Mouse (Mus musculus): ENCODE results near the gene Ckap5. TPM values are rescaled to one million over a fixed set of nuclear protein-coding genes. Genes with fewer than 3 reads are reported as not detected.
"Not testable (repeated sequence)": the region's sequence is repeated elsewhere in the genome, so short reads cannot be mapped to it uniquely, and the experiment has no call there.

The Ckap5 gene
- 127 and 139 TPM in 2 replicates for polyA plus RNA-seq (2016; fragmentation: Nextera tagmentation; extraction: Ambion mirVana)

DNA sequence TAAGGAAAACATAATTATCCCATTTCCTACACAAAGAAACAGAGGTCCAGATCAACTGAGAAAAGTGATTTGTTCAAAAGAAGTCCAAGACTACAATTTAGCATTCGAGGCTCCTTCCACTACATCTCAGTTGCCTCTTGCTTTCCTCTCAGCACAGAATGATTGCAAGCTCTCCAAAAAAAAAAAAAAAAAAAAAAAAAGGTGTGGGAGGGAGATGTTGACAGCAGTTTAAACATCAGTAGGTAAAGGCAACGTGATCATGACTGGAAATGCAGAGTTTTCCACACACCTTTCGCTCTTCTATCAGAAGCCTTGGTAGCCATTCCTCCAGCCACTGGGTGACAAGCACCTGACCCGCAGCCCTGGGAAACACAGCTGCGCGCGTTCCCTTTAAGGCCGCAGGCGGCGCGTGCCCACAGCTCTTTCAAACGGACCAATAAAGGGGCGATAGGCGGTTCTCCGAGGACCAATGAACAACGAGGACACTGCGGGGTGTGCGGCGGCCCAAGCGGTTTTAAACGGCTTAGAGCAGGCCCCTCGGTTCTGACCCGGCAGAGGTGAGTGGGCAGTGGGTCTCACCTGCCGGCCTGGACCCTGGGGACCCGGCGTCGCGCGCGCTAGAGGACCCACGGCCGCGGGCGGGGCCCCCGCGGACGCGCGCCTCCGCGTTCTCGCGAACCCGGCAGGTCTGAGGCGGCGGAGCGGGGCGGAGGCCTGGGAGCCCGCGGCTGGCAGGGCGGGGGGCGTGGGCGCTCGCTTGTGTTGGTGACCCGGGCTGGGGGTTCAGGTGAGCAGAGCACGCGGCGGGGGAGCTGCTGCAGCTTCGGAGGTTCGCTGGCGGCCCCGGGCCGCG lies at the start of gene Ckap5:
TSS of gene Ckap5 (plus strand) at position 469 of the 853 bp plus-strand sequence.
- Histone ChIP-seq H3K4me3 (peak within 1 kb of the TSS; percentile 98), H3K36me3 (peaks cover 11% of the 10 kb centered on the region), H3K27ac (peak within 1 kb of the TSS; percentile 65), H3K4me2 (replicated peaks) (peak within 1 kb of the TSS; percentile 78), H3K4me1 (peaks cover 8% of the 10 kb centered on the region; the same call in 1 of the 2 replicates), H3K9ac (peak within 1 kb of the TSS; percentile 95), H3K9me3 (no peaks in the 10 kb centered on the region), H3K27me3 (replicated peaks) (no peaks in the 10 kb centered on the region)
- ATAC-seq (ENCODE audit: low FRiP score, low read depth), result peak; percentile 99
- WGBS, result 1% methylated on average over 64 of the region's 64 CpGs

DNA sequence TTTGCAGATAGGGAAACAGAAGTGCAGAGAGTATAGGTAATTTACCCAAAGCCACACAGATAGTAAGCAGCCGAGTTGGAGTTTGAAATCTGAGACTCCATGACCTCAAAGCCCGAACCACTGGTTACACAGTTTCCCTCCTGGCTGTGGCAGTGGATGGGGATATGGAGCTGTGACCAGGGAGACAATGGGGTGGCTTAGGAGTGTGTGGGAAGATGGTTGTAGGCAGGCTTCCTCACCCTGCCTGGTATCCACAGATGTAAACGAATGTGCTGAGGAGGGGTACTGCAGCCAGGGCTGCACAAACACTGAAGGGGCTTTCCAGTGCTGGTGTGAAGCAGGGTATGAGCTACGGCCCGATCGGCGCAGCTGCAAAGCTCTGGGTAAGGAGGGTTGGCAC lies 49.7 kb upstream of the Ckap5 start:
- Histone ChIP-seq H3K9me3 (no peaks in the 10 kb centered on the region), H3K27me3 (replicated peaks) (no peaks in the 10 kb centered on the region), H3K4me1 (no peaks in the 10 kb centered on the region), H3K27ac (no peak overlapping the region), H3K36me3 (peaks cover 57% of the 10 kb centered on the region), H3K4me2 (replicated peaks) (no peak overlapping the region), H3K9ac (no peak overlapping the region), H3K4me3 (no peak overlapping the region)
- ATAC-seq (ENCODE audit: low FRiP score, low read depth), result no peak
- 89% methylated on average over 7 of the region's 7 CpGs for WGBS

DNA sequence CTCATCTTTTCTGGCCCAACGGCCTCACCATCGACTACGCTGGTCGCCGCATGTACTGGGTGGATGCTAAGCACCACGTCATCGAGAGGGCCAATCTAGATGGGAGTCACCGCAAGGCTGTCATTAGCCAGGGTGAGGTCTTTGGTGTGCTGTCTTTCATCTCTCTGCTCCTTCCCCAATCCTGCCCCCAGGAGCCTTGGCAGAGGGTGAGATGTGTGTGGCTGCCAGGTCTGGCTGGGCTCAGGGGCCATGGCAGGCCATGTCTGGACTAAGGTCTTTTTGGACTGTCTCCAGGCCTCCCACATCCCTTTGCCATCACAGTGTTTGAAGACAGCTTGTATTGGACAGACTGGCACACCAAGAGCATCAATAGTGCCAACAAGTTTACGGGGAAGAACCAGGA lies 46.2 kb upstream of the Ckap5 start:
- WGBS, result 91% methylated on average over 9 of the region's 9 CpGs
- H3K4me1 ChIP-seq, result no peaks in the 10 kb centered on the region
- H3K27me3 ChIP-seq (replicated peaks), result no peaks in the 10 kb centered on the region
- H3K4me3 ChIP-seq, result no peak overlapping the region
- ATAC-seq (ENCODE audit: low FRiP score, low read depth), result no peak
- no peak overlapping the region for H3K27ac ChIP-seq
- no peak overlapping the region for H3K9ac ChIP-seq
- H3K36me3 ChIP-seq, result peaks cover 39% of the 10 kb centered on the region
- no peak overlapping the region for H3K4me2 ChIP-seq (replicated peaks)
- no peaks in the 10 kb centered on the region for H3K9me3 ChIP-seq

DNA sequence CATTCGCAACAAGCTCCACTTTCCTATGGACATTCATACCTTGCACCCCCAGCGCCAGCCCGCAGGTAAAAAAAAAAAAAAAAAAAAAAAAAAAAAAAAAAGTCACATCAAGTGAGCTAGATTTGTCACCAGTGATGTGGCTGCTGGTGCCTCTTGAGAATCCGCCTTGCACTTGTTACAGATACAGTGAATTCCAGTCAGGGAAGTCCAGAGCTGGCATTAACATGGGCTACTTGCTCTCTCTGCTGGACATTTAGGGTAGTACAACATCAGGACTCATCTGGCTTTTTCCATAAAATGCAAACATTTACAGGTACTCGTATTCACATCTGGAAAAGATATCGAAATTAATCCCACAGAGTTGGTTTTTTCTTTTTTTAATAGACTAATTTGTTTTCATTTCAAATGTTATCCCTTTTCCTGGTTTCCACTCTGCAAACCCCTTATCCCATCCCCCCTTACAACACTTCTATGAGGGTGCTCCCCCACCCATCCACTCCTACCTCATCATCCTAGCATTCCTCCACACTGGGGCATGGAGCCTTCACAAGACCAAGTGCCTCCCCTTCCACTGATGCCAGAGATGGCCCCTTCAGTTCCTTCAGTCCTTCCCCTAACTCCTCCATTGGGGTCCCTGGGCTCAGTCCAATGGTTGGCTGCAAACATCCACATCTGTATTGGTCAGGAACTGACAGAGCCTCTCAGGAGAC lies 45.6 kb upstream of the Ckap5 start:
- WGBS, result 78% methylated on average over 6 of the region's 6 CpGs
- Histone ChIP-seq H3K9ac (no peak overlapping the region), H3K36me3 (peaks cover 40% of the 10 kb centered on the region)

DNA sequence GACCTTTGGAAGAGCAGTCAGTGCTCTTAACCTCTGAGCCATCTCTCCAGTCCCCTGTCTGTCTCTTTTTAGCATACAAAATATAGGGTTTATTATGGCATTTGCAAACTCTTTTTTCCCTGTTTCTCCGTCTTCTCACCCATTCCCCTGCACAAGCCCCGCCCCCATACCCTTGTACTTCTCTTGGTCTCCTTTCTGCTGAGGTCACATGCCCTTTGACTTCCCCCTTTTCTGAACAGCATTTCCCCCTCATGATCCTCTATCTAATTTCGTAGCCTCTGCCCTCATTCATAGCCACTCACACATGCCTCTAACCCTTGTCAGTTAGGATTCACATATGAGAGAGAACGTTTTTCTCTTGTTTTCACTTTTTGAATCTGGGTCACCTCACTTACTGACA lies 41.9 kb upstream of the Ckap5 start:
- Histone ChIP-seq H3K27me3 (replicated peaks) (no peaks in the 10 kb centered on the region), H3K9me3 (no peaks in the 10 kb centered on the region), H3K36me3 (peaks cover 36% of the 10 kb centered on the region), H3K27ac (no peak overlapping the region), H3K9ac (no peak overlapping the region), H3K4me3 (no peak overlapping the region), H3K4me2 (replicated peaks) (no peak overlapping the region), H3K4me1 (no peaks in the 10 kb centered on the region)
- WGBS, result 83% methylated on average over 4 of the region's 4 CpGs
- no peak for ATAC-seq (ENCODE audit: low FRiP score, low read depth)

More for the DNA sequence above, 45.6 kb upstream of the Ckap5 start:
- Histone ChIP-seq H3K4me1 (no peaks in the 10 kb centered on the region), H3K27me3 (replicated peaks) (no peaks in the 10 kb centered on the region), H3K27ac (no peak overlapping the region), H3K9me3 (no peaks in the 10 kb centered on the region), H3K4me3 (no peak overlapping the region), H3K4me2 (replicated peaks) (no peak overlapping the region)
- peak; percentile 65; the same call in 1 of the 2 replicates for ATAC-seq (ENCODE audit: low FRiP score, low read depth)

DNA sequence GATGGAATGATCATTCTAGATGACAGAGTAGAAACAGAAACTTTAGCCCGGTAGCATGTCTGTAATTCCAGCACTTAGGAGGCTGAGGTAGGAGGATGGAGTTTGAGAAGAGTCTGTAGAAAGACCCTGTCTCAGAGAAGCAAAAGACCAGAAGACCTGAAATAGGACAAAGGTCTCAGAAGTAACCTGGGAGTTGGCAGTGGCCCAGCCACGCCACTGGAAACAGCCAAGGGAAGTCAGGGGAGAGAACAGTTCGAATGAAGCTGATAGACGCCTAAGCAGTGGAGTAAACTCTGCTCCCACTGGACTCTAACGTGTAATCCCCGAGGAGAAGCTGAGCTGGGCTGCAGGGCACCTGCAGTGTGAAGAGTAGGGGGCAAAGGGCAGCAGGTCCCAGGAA lies 41.3 kb upstream of the Ckap5 start:
- no peak for ATAC-seq (ENCODE audit: low FRiP score, low read depth)
- Histone ChIP-seq H3K4me3 (no peak overlapping the region), H3K27me3 (replicated peaks) (no peaks in the 10 kb centered on the region), H3K9me3 (no peaks in the 10 kb centered on the region), H3K27ac (no peak overlapping the region), H3K36me3 (peaks cover 42% of the 10 kb centered on the region), H3K9ac (no peak overlapping the region), H3K4me1 (no peaks in the 10 kb centered on the region), H3K4me2 (replicated peaks) (no peak overlapping the region)
- WGBS, result 93% methylated on average over 6 of the region's 6 CpGs

DNA sequence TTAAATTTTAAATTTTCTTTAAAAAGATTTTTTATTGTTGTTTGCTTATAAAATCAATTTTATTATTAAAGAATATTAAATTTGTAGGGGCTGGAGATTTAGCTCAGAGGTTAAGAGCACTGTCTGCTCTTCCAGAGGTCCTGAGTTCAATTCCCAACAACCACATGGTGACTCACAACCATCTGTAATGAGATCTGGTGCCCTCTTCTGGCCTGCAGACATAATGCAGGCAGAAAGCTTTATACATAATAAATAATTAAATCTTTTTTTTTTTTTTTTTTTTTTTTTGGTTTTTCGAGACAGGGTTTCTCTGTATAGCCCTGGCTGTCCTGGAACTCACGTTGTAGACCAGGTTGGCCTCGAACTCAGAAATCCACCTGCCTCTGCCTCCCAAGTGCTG lies 39.3 kb upstream of the Ckap5 start:
- WGBS, result 69% methylated on average over 3 of the region's 3 CpGs
- not testable (repeated sequence) for ATAC-seq (ENCODE audit: low FRiP score, low read depth); H3K27ac ChIP-seq; H3K4me3 ChIP-seq; H3K4me2 ChIP-seq (replicated peaks); H3K9me3 ChIP-seq; H3K4me1 ChIP-seq; H3K9ac ChIP-seq; H3K27me3 ChIP-seq (replicated peaks)
- H3K36me3 ChIP-seq, result peaks cover 59% of the 10 kb centered on the region

DNA sequence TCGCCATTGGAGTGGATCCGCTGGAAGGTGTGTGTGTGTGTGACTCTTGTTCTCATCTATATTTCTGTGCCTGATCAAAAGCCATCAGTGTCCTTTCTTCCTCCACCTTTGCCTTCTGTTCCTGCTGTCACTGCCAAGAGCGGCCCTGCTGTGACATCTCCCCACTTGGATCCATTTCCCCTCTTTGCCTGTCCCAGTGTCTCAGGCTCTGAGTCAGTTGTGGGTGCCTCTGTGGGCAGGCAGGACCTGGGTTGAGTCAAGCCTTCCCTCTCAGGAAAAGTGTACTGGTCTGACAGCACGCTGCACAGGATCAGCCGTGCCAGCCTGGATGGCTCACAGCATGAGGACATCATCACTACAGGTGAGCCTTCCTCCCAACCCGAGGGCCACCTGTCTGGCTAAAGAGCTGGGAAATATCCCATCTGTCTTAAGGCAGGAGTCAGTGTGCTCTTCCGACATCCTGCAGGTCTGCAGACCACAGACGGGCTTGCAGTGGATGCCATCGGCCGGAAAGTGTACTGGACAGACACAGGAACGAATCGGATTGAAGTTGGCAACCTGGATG lies 34.4 kb upstream of the Ckap5 start:
- 96% methylated on average over 12 of the region's 12 CpGs for WGBS

DNA sequence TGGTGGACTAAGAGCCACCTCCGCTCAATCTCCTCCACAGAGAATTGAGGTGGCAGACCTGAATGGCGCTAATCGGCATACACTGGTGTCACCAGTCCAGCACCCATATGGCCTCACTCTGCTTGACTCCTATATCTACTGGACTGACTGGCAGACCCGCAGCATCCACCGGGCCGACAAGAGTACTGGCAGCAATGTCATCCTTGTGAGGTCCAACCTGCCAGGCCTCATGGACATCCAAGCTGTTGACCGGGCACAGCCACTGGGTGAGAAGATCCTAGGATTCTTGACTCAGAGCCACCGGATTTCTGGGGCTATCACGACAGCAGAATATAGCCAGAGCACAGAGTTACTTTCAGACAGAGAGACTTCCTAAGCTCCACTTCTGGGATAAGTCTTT lies 32.6 kb upstream of the Ckap5 start:
- 95% methylated on average over 9 of the region's 9 CpGs for WGBS
- H3K4me2 ChIP-seq (replicated peaks), result no peak overlapping the region
- no peak overlapping the region for H3K9ac ChIP-seq
- H3K27me3 ChIP-seq (replicated peaks), result no peaks in the 10 kb centered on the region
- no peak overlapping the region for H3K27ac ChIP-seq
- H3K4me3 ChIP-seq, result no peak overlapping the region
- no peaks in the 10 kb centered on the region for H3K9me3 ChIP-seq
- H3K4me1 ChIP-seq, result no peaks in the 10 kb centered on the region
- no peak for ATAC-seq (ENCODE audit: low FRiP score, low read depth)
- H3K36me3 ChIP-seq, result peaks cover 77% of the 10 kb centered on the region

More for the DNA sequence above, 34.4 kb upstream of the Ckap5 start:
- Histone ChIP-seq H3K9me3 (no peaks in the 10 kb centered on the region), H3K27me3 (replicated peaks) (no peaks in the 10 kb centered on the region), H3K36me3 (peaks cover 76% of the 10 kb centered on the region), H3K4me2 (replicated peaks) (no peak overlapping the region), H3K4me3 (no peak overlapping the region), H3K4me1 (no peaks in the 10 kb centered on the region), H3K27ac (no peak overlapping the region), H3K9ac (no peak overlapping the region)
- no peak for ATAC-seq (ENCODE audit: low FRiP score, low read depth)

DNA sequence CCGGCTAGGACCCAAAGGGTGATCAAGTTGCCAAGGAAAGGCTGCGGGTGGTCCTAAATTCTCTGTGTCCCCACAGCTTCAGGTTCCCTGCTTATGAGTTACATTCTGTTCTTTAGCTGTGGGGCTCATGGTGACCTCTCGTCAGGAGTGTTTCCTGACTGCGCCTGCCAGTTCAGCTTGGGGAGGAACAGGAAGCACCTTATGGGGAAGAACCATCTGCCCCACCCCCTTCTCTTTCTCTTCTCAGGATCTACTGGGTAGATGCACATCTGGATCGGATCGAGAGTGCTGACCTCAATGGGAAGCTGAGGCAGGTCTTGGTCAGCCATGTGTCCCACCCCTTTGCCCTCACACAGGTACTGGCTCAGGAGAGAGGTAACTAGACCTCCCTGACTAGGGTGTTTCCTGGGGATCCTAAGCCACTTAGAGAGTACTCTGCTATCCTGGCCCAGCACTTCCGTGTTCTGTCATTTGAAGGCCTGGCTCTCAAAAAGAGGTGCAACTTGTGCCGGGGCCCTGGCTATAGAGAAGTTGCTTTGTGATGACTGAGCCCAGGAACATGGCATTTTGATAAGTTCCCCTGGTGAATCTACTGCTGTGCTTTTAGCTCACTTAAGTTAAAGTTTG lies 28.4 kb upstream of the Ckap5 start:
- H3K27me3 ChIP-seq (replicated peaks), result no peaks in the 10 kb centered on the region
- no peak overlapping the region for H3K9ac ChIP-seq
- no peaks in the 10 kb centered on the region for H3K4me1 ChIP-seq
- no peak overlapping the region for H3K27ac ChIP-seq
- no peaks in the 10 kb centered on the region for H3K9me3 ChIP-seq
- ATAC-seq (ENCODE audit: low FRiP score, low read depth), result no peak
- WGBS, result 94% methylated on average over 8 of the region's 8 CpGs
- no peak overlapping the region for H3K4me2 ChIP-seq (replicated peaks)
- peaks cover 58% of the 10 kb centered on the region for H3K36me3 ChIP-seq
- no peak overlapping the region for H3K4me3 ChIP-seq

DNA sequence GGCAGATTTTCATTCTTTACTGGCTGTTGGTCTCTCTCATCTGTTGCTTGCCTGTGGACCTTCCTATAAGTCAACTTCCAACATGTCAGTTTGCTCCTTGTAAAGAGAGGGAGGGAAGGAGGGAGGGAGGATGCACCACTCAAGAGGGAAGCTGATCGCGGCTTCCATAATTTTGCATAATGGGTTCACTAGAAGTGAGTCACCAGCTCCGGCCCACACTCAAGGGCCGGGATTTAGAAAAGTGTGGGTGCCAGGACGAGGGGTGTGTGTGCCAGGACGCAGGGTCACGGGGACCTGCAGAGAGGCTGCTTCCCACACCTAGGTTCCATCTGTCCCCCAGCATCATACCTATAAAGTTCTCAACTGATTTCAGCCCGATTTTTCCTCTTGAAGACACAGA lies 18.5 kb upstream of the Ckap5 start:
- ATAC-seq (ENCODE audit: low FRiP score, low read depth), result no peak
- Histone ChIP-seq H3K4me3 (no peak overlapping the region), H3K9ac (no peak overlapping the region), H3K4me1 (no peaks in the 10 kb centered on the region), H3K27me3 (replicated peaks) (no peaks in the 10 kb centered on the region), H3K4me2 (replicated peaks) (no peak overlapping the region), H3K9me3 (no peaks in the 10 kb centered on the region), H3K27ac (no peak overlapping the region), H3K36me3 (peaks cover 49% of the 10 kb centered on the region)
- 93% methylated on average over 8 of the region's 8 CpGs for WGBS

DNA sequence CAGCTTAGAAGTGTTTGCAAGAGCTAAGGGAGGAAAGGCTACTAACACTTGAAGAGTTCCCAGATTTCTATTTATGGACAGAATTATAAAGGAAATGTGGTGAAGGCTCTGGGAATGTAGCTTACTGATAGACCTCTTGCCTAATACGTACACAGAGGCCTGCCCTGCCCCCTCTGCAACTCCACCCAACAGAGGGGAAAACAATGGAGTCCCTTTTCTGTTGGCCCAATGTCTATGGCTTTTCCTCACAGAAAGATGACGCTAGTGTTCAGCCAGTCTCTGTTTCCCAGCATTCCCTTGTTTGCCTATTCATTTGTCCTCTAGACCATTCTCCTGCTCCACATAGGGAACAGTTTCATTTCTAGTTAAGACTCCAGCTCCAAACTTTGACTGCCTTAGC lies 9.4 kb upstream of the Ckap5 start:
- peaks cover 5% of the 10 kb centered on the region; the same call in 1 of the 2 replicates for H3K36me3 ChIP-seq
- H3K4me2 ChIP-seq (replicated peaks), result no peak overlapping the region
- no peak for ATAC-seq (ENCODE audit: low FRiP score, low read depth)
- H3K4me1 ChIP-seq, result 0 out of 2 replicates have a peak, but pooled peaks cover 3% of the 10 kb centered on the region
- 7% methylated on average over 2 of the region's 2 CpGs for WGBS
- no peaks in the 10 kb centered on the region for H3K9me3 ChIP-seq
- no peak overlapping the region for H3K27ac ChIP-seq
- no peak overlapping the region for H3K9ac ChIP-seq
- H3K27me3 ChIP-seq (replicated peaks), result no peaks in the 10 kb centered on the region
- H3K4me3 ChIP-seq, result no peak overlapping the region

Data from neural tube, embryonic 12.5 days (tissue).